Mouse (Mus musculus): ENCODE measurements around the gene Efcab6.
A peak's percentile ranks its signal among the peaks of the same experiment; 100 is the strongest.

Efcab6 gene

DNA sequence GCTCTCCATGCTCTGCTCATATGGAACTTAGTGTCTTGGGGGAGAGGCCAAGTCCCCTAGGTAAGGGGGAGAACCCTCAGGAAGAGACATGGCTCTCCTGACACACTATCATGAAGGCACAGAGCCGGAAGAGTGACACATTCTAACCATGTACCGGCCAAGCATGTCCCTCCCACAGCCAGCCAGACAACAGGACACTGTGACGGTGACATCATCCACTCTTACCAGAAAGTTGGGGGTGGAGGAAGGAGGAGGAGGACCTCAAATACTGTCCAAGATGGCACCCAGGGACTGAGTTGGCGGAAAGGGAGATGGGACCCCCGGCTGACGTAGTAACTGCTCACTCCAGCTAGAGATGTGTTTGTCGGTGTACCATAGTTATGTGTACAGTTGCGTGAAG is 181.4 kb downstream of the Efcab6 start:
- no peak for DNase-seq (ENCODE audit: low read depth, low spot score)

DNA sequence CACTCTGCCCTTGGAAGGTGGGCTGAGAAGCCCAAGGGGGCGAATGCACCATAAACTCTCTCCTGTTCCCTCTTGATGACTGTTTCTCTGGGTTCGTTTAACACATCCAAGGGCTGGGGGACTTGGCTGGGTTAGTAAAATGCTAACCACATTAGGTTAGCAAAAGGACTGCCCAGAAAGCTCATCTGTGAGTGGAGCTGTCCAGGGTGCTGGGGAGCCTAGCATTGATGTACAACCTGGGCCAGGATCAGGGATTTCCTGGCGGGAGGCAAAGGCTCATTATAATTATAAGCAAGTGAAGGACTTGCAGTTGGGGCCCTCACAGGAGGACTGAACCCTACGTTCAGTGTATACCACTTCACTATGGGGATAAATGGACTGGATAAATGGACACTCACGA is 185.3 kb downstream of the Efcab6 start:
- no peak for DNase-seq (ENCODE audit: low read depth, low spot score)

DNA sequence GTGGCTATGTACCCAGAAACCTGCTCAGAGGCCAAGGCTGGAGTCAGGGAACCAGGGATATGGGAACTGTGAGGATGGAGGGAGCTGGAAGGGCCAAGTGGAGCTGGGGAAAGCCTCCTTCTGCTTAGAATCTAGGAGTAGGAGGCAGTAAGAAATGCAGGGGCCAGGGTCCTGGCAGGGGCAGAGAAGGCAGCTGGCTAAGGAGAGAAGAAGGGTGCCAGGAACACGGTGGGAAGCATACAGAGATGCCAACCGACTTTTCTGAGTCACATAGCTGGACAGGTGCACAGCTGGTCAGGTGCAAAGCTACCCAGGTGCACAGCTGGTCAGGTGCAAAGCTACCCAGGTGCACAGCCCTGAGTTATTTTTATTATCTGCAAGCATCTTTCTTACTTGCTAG is 187.3 kb downstream of the Efcab6 start:
- DNase-seq (ENCODE audit: low read depth, low spot score): no peak

DNA sequence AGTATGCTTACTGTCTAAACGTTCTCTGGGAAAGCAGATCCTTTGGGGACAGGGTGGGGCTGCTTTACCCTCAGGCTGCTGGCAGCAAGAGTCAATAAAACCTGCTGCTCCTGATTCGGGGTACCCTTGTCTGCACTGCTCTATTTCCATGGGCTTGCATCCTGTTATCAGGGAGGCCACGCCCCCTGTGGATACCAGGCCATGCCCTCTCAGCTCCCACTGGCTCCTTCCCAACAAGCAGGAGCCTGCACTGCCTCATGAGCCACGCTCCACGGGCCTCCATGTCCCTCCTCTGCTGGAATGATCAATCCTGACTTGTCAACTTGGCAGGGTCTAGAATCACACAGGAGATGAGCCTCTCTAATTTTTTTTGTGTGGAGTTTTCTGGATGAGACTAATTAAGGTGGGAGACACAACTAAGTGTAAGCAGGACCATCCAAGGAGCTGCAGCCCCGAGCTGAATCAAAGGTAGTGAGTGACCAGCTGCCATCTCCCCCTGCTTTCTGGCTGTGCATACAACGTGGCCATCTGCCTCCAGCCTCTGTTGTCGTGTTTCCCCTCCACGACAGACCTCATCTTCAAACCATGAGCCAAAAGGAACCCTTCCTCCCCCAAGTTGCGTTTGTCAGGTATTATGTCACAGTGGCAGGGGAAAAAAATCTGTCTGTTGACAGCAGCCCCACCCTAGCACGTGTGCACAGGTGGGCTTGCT is 187.9 kb downstream of the Efcab6 start:
- DNase-seq (ENCODE audit: low read depth, low spot score): no peak

DNA sequence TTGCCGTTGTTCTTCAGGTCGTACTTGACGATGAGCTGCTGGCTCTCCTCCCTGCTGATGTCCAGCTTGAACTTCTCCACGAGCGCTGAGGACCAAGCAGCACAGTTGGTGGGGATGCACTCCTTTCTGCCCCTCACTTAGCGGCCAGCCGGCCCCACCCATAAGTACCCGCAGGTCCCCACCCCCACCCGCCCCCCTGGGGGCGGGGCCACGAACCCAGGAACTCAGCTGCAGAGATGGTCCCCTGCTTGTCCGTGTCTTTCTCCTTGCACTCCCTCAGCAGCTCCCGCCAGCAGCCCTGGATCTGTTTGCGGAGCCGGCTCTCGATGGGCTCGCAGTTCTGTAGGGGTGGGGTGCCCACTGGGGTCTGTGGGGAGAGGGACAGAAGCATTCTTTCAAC is 194.2 kb downstream of the Efcab6 start:
- DNase-seq (ENCODE audit: low read depth, low spot score): no peak

DNA sequence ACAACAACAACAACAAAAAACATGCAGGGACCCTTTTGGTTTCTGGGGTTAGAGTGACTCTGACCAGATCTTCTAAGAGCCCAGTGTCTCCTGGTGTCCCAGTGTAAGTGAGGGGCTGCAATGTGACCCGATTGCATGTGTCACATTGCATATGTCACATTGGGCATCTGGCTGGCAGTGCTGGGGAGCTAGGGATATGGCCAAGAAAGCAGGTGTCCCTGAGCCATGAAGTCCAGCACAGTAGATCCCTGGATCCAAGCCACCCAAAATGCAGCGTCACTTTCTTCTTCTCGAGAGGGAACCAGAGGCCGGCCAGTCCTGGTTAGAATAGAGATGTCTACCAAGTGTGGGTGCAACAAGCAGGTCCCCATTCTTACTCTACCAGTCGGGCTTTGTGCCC is 199.6 kb downstream of the Efcab6 start:
- no peak for DNase-seq (ENCODE audit: low read depth, low spot score)

DNA sequence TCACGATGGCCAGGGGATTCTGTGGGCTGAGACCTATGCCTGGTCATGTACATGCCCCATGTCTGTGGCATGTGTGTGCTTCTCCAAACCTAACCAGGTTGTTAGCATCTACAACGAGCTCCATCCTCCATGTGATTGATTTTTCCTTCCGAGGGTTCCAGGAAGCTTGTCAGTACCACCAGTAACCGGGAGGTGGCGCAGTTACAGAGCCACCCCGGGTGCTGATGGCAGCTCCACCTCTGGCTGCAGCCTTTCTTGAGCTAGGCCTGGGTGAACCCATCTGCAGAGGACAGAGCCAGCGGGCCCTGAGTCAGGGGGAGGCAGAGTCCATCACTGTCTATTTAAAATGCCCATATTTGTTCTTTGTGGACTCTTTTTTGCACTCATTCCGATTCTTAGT is 208.1 kb downstream of the Efcab6 start:
- peak; percentile 24 for DNase-seq (ENCODE audit: low read depth, low spot score)

DNA sequence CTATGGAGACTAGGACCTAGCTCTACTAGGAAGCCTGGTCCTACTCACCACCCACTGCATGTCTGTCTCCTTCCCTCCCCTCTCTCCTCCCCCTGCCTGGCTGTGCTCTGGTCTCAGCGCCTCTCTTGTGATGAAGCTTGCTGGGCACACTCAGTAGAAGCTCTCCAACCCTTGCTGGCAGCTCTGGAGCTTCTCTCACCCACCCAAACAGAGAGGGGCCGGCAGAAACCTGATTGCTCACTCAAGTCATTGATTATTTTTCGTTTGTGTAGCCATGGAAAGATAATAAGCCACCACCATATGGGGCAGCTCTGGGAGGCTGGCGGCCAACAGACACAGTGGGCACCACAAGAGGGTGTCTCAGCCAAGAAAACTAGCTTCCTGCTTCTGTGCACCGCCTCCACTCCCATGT is 211.8 kb downstream of the Efcab6 start:
- DNase-seq (ENCODE audit: low read depth, low spot score): no peak

DNA sequence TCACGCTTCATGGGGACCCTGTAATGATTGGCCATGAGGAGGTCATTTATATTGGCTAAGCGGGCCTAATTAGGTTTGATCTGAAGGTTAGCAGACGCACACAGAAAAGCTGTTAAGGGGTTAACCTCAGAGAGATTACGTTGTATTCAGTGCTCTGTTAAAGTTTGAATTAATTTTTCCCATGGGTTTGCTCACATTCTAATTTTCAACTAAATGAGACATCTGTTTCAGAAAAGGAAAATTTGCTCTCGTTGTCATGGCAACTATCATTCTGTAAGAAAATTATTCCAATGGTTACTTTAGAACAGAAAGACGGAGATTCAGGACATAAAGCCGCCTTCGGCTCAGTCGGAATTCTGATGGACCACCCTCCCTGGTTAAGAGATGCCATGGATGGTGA is 217.0 kb downstream of the Efcab6 start:
- no peak for DNase-seq (ENCODE audit: low read depth, low spot score)

DNA sequence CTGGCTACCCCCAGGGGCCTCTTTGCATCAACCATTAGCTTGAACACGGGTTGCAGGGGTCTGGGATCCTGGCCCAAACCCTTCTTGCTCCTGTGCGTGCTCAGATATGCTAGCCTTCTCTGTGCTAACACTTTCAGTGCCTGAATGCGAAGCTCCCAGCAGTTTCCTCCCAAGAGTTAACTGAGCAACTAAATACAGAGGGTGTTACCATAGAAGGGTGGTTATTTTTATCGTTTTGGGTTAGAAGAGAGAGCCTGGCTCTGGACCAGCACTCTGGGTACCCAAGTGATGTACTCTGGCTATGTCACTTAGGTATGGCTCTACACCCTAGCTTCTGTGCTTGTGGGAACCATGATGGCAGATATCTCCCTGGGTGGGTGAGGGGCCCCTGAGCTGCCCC is 217.7 kb downstream of the Efcab6 start:
- DNase-seq (ENCODE audit: low read depth, low spot score): no peak

DNA sequence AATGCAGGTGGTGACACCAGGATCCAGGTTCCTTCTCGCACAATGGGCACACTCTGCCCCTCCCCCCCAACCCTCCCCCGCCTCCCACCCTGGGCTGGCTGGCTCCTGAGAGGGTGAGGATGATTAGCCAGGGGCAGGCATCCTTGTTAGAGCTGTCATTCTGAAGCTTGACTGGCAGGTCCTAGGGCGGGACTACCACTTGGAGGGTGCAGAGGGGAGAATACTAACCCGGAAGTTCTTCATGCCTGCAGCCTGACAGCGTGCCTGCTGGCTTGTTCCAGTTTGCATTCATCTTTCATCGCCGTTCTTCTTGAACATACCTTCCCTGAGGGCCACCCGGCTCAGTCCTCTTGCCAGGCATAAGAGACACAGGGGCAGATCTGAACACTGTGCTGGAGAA is 218.6 kb downstream of the Efcab6 start:
- no peak for DNase-seq (ENCODE audit: low read depth, low spot score)

DNA sequence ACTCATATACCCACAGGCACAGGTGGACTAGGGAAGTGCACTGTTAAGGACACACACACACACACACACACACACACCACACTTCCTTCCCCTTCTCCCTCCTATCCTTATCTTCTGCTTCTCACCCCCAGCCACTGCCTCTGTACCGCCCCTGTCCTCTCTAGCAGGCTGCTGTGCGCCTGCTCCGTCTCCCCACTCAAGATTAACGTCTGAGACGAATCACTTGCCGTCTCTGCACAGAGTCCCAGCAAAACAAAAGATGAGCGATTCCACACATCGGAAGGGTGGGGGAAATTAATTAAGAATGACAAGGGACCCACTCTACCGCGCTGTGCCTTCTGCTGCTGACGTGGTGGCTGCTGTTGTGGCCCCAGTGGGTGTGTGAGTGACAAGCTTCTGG is 219.4 kb downstream of the Efcab6 start:
- no peak for DNase-seq (ENCODE audit: low read depth, low spot score)

DNA sequence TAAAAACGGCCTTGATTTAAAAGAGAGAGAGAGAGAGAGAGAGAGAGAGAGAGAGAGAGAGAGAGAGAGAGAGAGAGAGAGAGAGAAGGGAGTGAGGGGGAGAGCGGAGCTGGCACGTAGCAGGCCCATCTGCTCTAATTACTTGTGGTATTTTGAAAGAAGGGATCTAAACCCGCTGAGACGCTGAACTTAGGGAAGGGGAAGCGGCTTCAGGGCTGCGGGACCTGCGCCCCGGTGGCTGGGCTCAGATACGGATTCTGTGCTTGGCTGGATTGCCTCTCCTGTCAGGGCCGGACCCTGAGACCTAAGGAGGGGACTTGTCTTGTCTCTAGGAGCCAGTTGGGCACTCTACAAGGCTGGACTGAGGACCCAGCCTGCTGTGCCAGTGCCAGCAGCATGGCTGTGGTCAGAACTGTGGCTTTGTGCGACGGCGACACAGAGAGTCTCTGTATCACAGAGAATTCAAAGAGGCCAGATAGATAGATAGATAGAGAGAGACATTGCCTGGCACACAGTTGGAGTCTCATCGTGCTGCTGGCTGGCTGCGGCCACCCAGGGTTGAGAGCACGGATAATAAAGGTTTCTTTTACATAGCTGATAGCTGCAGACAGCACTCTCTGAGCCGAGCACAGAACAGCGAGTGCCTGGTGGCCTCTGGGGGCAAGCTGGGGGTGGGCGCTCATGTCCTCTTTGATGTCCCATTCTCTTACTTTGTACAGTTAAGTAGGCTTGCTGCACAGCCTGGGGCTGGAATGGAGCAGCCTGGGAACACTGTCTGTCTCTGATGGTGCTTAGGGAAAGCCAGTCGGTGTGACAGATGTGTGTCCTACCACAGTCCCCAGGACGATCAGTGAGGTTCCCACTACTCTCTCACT is 222.0 kb downstream of the Efcab6 start:
- no peak for DNase-seq (ENCODE audit: low read depth, low spot score)

DNA sequence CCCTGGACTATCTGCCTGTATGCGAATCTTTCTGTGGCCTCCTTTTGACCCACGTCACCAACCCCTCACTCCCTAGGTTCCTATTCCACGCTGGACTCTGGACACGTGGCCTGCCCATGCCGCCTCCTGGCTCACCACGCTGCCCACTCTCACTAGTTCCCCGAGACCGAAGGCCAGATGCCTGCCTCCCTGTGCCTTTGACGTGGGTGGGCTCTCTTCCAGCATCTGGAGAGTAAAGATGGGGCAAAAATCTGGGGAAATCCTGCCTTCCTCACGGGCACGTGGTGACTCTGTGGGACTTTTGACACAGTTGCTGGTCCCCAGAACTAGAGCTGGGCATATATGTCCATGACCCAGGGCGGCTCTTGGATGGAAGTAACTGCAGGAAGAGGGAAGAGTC is 222.8 kb downstream of the Efcab6 start:
- DNase-seq (ENCODE audit: low read depth, low spot score): no peak

DNA sequence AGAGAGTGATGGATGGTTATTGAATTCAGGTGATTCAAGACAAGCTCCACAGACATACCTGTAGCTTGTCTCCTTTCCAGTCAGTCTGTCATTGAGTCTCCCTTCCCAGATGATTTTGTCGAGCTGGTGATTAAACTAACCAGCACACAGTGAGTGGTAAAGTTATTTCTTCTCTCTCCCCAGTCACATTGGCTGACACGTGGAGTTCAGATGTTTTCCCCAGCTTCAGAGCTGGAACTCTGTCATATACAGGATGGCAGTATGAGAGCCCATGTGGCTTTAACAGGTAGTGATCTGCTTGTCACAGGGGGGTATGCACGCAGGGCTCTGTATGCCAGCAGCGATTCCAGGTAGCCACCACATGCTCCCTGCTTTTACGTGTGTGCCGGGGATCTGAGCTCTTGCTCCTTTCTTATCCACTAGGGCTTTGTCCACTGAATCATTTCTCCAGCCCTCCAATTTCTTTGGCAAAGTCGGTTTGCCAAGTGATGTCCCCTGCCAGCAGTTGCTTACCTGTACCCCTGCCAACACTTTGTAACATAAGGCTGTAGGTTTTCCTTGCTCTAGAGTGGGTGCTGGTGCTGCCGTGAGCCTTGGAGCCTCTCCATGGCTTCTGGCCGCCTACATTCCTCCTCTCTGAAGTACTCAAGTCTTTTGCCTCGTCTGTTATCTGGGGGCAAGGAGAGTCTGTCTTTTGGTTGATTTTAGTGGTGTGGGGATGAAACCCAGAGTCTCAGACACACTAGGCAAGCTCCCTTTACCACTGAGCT is 224.0 kb downstream of the Efcab6 start:
- DNase-seq (ENCODE audit: low read depth, low spot score): no peak

DNA sequence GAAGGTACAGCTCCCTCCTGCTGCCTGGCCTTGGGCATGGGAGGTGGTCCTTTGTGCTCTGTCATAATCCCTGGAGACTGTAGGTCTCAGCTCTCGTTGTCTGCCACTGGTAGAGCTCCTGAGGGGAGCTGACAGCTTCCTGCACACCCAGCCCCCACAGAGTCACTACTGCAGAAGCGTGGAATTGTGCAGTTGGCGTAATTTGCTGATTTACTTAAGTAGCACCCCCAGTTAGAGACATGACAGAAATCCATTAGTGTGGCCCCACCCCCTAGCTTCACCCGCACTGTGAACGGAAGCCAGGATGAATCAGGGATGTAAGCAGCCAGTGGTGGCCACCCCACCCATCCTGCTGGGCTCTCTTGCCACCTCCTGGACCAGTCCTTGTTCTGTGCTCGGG is 232.9 kb downstream of the Efcab6 start:
- no peak for DNase-seq (ENCODE audit: low read depth, low spot score)

DNA sequence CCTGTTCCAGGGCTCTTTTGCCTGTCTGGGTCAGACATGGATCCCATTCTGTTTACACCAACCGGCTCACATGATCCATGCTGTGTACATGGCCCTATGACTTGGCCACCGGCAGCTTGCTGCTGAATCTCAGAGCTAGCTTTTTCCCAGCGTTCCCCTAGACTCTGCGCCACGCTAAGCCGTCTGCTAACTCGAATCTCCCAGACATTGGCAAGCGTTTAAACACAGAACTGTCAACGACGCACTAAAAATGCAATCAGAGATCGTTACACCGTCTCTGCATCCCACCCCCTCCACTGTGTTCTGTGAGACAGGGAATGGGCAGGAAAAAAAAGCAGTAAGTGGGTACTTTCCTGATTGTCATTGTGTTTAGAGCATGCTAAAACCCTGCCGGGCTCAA is 236.0 kb downstream of the Efcab6 start:
- DNase-seq (ENCODE audit: low read depth, low spot score): no peak

DNA sequence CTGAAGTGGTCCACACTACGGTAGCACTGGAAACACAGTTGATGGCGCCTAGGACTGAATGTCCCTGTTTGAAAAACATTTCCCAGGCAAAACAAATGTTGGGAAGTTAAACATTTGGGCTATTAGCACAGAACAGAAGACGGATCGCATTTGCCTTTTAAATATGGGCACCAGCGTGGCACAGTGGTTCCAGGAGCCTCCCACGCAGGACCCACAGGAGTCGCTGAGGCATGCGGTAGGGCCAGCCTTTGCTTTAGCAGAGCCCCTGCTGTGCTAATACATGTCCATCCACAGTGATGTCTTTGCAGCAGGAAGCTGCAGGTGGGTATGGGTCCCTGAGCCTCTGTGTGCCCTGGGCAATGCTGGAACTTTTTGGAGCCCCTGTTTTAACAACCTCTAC is 237.2 kb downstream of the Efcab6 start:
- no peak for DNase-seq (ENCODE audit: low read depth, low spot score)

All from CD4-positive, CD25-positive, alpha-beta regulatory T cell, adult 2 months (primary cell).